Mouse (Mus musculus) hindbrain, embryonic 16.5 days (tissue): Measurements from ENCODE around the gene Casc3. TPM values are rescaled to one million over a fixed set of nuclear protein-coding genes. Genes with fewer than 3 reads are reported as not detected.

ENCODE experiments used
- ATAC-seq: fragments of 200-750 bp; cut with Nextera tagmentation; 2 replicates; pipeline ENCODE4 v1.8.0; 2017; ENCODE audit warnings: moderate TSS enrichment, moderate library complexity
- H3K27ac ChIP-seq: fragments of 300-500 bp; sonication (generic); 2 replicates; pipeline ENCODE4 v1.5.1; 2014; ENCODE audit warnings: low read depth, mild to moderate bottlenecking, control low read depth, low read length, moderate library complexity
- H3K27me3 ChIP-seq: fragments of 300-500 bp; sonication (generic); replicated peaks from 2 replicates; pipeline ENCODE4 v1.6.1; 2014; ENCODE audit warnings: low read length; ENCODE audit not compliant: control insufficient read depth, insufficient read depth
- H3K36me3 ChIP-seq: fragments of 300-500 bp; sonication (generic); 2 replicates; pipeline ENCODE4 v1.6.1; 2014; ENCODE audit warnings: mild to moderate bottlenecking, low read length, moderate library complexity, mixed read lengths; ENCODE audit not compliant: control insufficient read depth, insufficient read depth
- H3K4me1 ChIP-seq: fragments of 300-500 bp; sonication (generic); 2 replicates; pipeline ENCODE4 v1.6.1; 2014; ENCODE audit warnings: low read depth, low read length; ENCODE audit not compliant: control insufficient read depth, insufficient read depth
- H3K4me2 ChIP-seq: fragments of 300-500 bp; sonication (generic); 2 replicates; pipeline ENCODE4 v1.6.1; 2014; ENCODE audit warnings: mild to moderate bottlenecking, low read length, control low read depth, moderate library complexity
- H3K4me3 ChIP-seq: fragments of 300-500 bp; sonication (generic); 2 replicates; pipeline ENCODE4 v1.5.1; 2014; ENCODE audit warnings: mild to moderate bottlenecking, low read length, control low read depth, moderate library complexity
- H3K9ac ChIP-seq: fragments of 300-500 bp; sonication (generic); 2 replicates; pipeline ENCODE4 v1.6.1; 2014; ENCODE audit warnings: low read depth, mild to moderate bottlenecking, control low read depth, low read length, moderate library complexity
- H3K9me3 ChIP-seq: fragments of 300-500 bp; sonication (generic); 2 replicates; pipeline ENCODE4 v1.6.1; 2014; ENCODE audit warnings: mild to moderate bottlenecking, low read length, moderate library complexity; ENCODE audit not compliant: control insufficient read depth
- WGBS: fragments of 180-500 bp; shearing (Covaris S2); extraction: QIAGEN DNeasy Blood & Tissue Kit; methylation state at CpG from one replicate; pipeline ENCODE4 v1.1.7; 2014; 5-methylcytosine and 5-hydroxymethylcytosine counted together
- polyA plus RNA-seq: library from polyadenylated mRNA; unstranded; fragments of >200 nt; fragmentation: Nextera tagmentation; extraction: Ambion mirVana; gene quantifications from 2 replicates; pipeline ENCODE4 v1.2.1, GENCODE M21; 2015

Gene Casc3
- polyA plus RNA-seq, 1 experiment from 2014 or later = 41.7 TPM

- WGBS = 35% methylated on average over 2 of the region's 2 CpGs
- H3K4me1 ChIP-seq = peaks cover 37% of the 10 kb centered on the region
- no peak overlapping the region for H3K9ac ChIP-seq
- no peaks in the 10 kb centered on the region for H3K9me3 ChIP-seq
- ATAC-seq = no peak
- no peaks in the 10 kb centered on the region for H3K27me3 ChIP-seq
- H3K27ac ChIP-seq = no peak overlapping the region; the same call in 1 of the 2 replicates
- H3K4me2 ChIP-seq = no peak overlapping the region
- no peak overlapping the region for H3K4me3 ChIP-seq
- H3K36me3 ChIP-seq = peaks cover 60% of the 10 kb centered on the region
Measured at GRCm38 (mm10) chr11:98766346-98766745, 38.4 kb upstream of the Casc3 start.

- no peak overlapping the region for H3K4me2 ChIP-seq
- 40% methylated on average over 5 of the region's 5 CpGs for WGBS
Measured at GRCm38 (mm10) chr11:98766816-98767215, 37.9 kb upstream of the Casc3 start.

GRCm38 (mm10) chr11:98767276-98767675, 37.4 kb upstream of the Casc3 start:
- ATAC-seq = no peak

More at GRCm38 (mm10) chr11:98766816-98767215, 37.9 kb upstream of the Casc3 start:
- no peak overlapping the region for H3K4me3 ChIP-seq
- peak overlapping the region; percentile 17; the same call in 1 of the 2 replicates for H3K27ac ChIP-seq
- H3K36me3 ChIP-seq = peaks cover 59% of the 10 kb centered on the region
- H3K27me3 ChIP-seq = no peaks in the 10 kb centered on the region
- no peak overlapping the region for H3K9ac ChIP-seq
- H3K9me3 ChIP-seq = no peaks in the 10 kb centered on the region
- H3K4me1 ChIP-seq = peaks cover 37% of the 10 kb centered on the region
- no peak for ATAC-seq

GRCm38 (mm10) chr11:98767713-98768112, 37.0 kb upstream of the Casc3 start:
- H3K4me2 ChIP-seq = peak overlapping the region; percentile 40
- peak overlapping the region; percentile 84 for H3K27ac ChIP-seq
- H3K36me3 ChIP-seq = peaks cover 54% of the 10 kb centered on the region
- no peaks in the 10 kb centered on the region for H3K9me3 ChIP-seq
- ATAC-seq = no peak
- H3K9ac ChIP-seq = peak overlapping the region; percentile 45; the same call in 1 of the 2 replicates
- H3K27me3 ChIP-seq = no peaks in the 10 kb centered on the region
- H3K4me1 ChIP-seq = peaks cover 37% of the 10 kb centered on the region
- 9% methylated on average over 4 of the region's 4 CpGs for WGBS
- no peak overlapping the region for H3K4me3 ChIP-seq

More at GRCm38 (mm10) chr11:98767276-98767675, 37.4 kb upstream of the Casc3 start:
- Histone ChIP-seq H3K27me3 (no peaks in the 10 kb centered on the region), H3K36me3 (peaks cover 55% of the 10 kb centered on the region), H3K4me3 (no peak overlapping the region), H3K9me3 (no peaks in the 10 kb centered on the region), H3K4me1 (peaks cover 37% of the 10 kb centered on the region), H3K9ac (no peak overlapping the region), H3K27ac (no peak overlapping the region; the same call in 1 of the 2 replicates), H3K4me2 (no peak overlapping the region)
- 19% methylated on average over 9 of the region's 9 CpGs for WGBS

- Histone ChIP-seq H3K9ac (peak overlapping the region; percentile 45), H3K36me3 (peaks cover 48% of the 10 kb centered on the region), H3K4me2 (peak overlapping the region; percentile 40), H3K4me3 (peak overlapping the region; percentile 12; the same call in 1 of the 2 replicates), H3K4me1 (peaks cover 42% of the 10 kb centered on the region), H3K9me3 (no peaks in the 10 kb centered on the region), H3K27ac (peak overlapping the region; percentile 84), H3K27me3 (no peaks in the 10 kb centered on the region)
- 19% methylated on average over 33 of the region's 39 CpGs for WGBS
- no peak for ATAC-seq
Measured at GRCm38 (mm10) chr11:98768127-98769006, 36.3 kb upstream of the Casc3 start.

- no peak overlapping the region for H3K4me3 ChIP-seq
- peaks cover 40% of the 10 kb centered on the region for H3K36me3 ChIP-seq
- H3K4me1 ChIP-seq = peaks cover 49% of the 10 kb centered on the region
- H3K4me2 ChIP-seq = no peak overlapping the region
- ATAC-seq = no peak
- 85% methylated on average over 25 of the region's 25 CpGs for WGBS
- H3K9ac ChIP-seq = no peak overlapping the region
- H3K9me3 ChIP-seq = no peaks in the 10 kb centered on the region
- H3K27ac ChIP-seq = no peak overlapping the region; the same call in 1 of the 2 replicates
- no peaks in the 10 kb centered on the region for H3K27me3 ChIP-seq
Measured at GRCm38 (mm10) chr11:98769007-98769954, 35.4 kb upstream of the Casc3 start.

GRCm38 (mm10) chr11:98770096-98770975, 34.4 kb upstream of the Casc3 start:
- ATAC-seq = no peak
- no peaks in the 10 kb centered on the region for H3K9me3 ChIP-seq
- H3K27me3 ChIP-seq = no peaks in the 10 kb centered on the region
- no peak overlapping the region for H3K27ac ChIP-seq
- WGBS = 89% methylated on average over 26 of the region's 26 CpGs
- no peak overlapping the region for H3K9ac ChIP-seq
- H3K36me3 ChIP-seq = peaks cover 33% of the 10 kb centered on the region
- peaks cover 53% of the 10 kb centered on the region for H3K4me1 ChIP-seq
- H3K4me2 ChIP-seq = no peak overlapping the region
- no peak overlapping the region for H3K4me3 ChIP-seq

GRCm38 (mm10) chr11:98771131-98771530, 33.6 kb upstream of the Casc3 start:
- H3K36me3 ChIP-seq = peaks cover 29% of the 10 kb centered on the region
- no peak for ATAC-seq
- no peak overlapping the region for H3K27ac ChIP-seq
- peaks cover 53% of the 10 kb centered on the region for H3K4me1 ChIP-seq
- no peak overlapping the region for H3K9ac ChIP-seq
- no peaks in the 10 kb centered on the region for H3K27me3 ChIP-seq
- H3K9me3 ChIP-seq = no peaks in the 10 kb centered on the region
- WGBS = 94% methylated on average over 18 of the region's 18 CpGs
- H3K4me3 ChIP-seq = no peak overlapping the region
- H3K4me2 ChIP-seq = no peak overlapping the region
